Mouse (Mus musculus): ENCODE results near the gene Hsd3b6. TPM values are rescaled to one million over a fixed set of nuclear protein-coding genes. Genes with fewer than 3 reads are reported as not detected.
A peak's percentile ranks its signal among the peaks of the same experiment; 100 is the strongest.

Hsd3b6 gene
- total and polyA plus RNA-seq, 3 experiments, result not detected

- no peak for TF ChIP-seq TCF12 (IDR thresholded peaks at IDR 0.05; ENCODE audit: low read depth, low read length)
- no peak for TF ChIP-seq UBTF (IDR thresholded peaks at IDR 0.05; ENCODE audit: borderline replicate concordance, insufficient read depth, low read depth, low read length)
- no peak for TF ChIP-seq GABPA (IDR thresholded peaks at IDR 0.05; ENCODE audit: low read depth, low read length)
These were observed 48.6 kb upstream of the Hsd3b6 start (continued) for GRCm38 (mm10) chr3:98862800-98863199.

GRCm38 (mm10) chr3:98859576-98859975 lies 45.3 kb upstream of the Hsd3b6 start, which contains the start of gene Hsd3b1:
TSS of gene Hsd3b1 (minus strand) at chr3:98859794.
- no peak for TF ChIP-seq MYB (IDR thresholded peaks at IDR 0.05; ENCODE audit: low read depth, low read length)
- no peak for TF ChIP-seq MAFK (IDR thresholded peaks at IDR 0.05; ENCODE audit: borderline replicate concordance, low read depth, low read length)
- TF ChIP-seq KAT2A (conservative IDR thresholded peaks at IDR 0.05; ENCODE audit: low read depth, low read length), result no peak
- no peak for TF ChIP-seq ZNF384 (IDR thresholded peaks at IDR 0.05; ENCODE audit: low read depth, low read length)
- no peak for TF ChIP-seq POLR2AphosphoS2 (IDR thresholded peaks at IDR 0.05; ENCODE audit: low read length)
- no peak for TF ChIP-seq ZKSCAN1 (IDR thresholded peaks at IDR 0.05; ENCODE audit: low read depth, low read length)
- TF ChIP-seq POLR2AphosphoS5 (IDR thresholded peaks at IDR 0.05; ENCODE audit: borderline replicate concordance, low read depth, low read length), result no peak
- TF ChIP-seq E2F4 (IDR thresholded peaks at IDR 0.05; ENCODE audit: borderline replicate concordance, low read depth, low read length), result no peak
- no peak for TF ChIP-seq MXI1 (IDR thresholded peaks at IDR 0.05; ENCODE audit: low read depth, low read length)
- TF ChIP-seq ETS1 (IDR thresholded peaks at IDR 0.05; ENCODE audit: low read depth, low read length), result no peak
- H3K36me3 ChIP-seq (ENCODE audit: control insufficient read depth in 1 of 2, insufficient read depth in 2 of 2, low read length in 2 of 2), result peaks cover 0 to 11% of the 10 kb centered on the region in 2 experiments; a peak in 2 of 4 replicates
- no peaks in the 10 kb centered on the region for H3K79me2 ChIP-seq (ENCODE audit: control insufficient read depth, insufficient read depth, low read length, poor library complexity)
- H3K9me3 ChIP-seq (replicated peaks; ENCODE audit: insufficient read depth, low read length), result no peaks in the 10 kb centered on the region
- no peak within 1 kb of the TSS for H3K27ac ChIP-seq (ENCODE audit: control insufficient read depth, low read depth, low read length)
- no peak within 1 kb of the TSS for H3K4me3 ChIP-seq (ENCODE audit: control insufficient read depth in 1 of 2, insufficient read depth in 1 of 2, low read depth in 2 of 2, low read length in 2 of 2)
- H3K4me1 ChIP-seq (ENCODE audit: control insufficient read depth in 1 of 2, insufficient read depth in 2 of 2, low read length in 2 of 2), result peaks cover 0 to 21% of the 10 kb centered on the region in 2 experiments
- no peak for DNase-seq (ENCODE audit: low read depth, low spot score)
- no peak within 1 kb of the TSS for H3K9ac ChIP-seq (ENCODE audit: control insufficient read depth, low read depth, low read length, poor library complexity, severe bottlenecking)
- H3K27me3 ChIP-seq (ENCODE audit: control insufficient read depth in 1 of 2, insufficient read depth in 2 of 2, low read length in 2 of 2), result no peaks in the 10 kb centered on the region

- no peak overlapping the region for H3K9ac ChIP-seq (ENCODE audit: control insufficient read depth, low read depth, low read length, poor library complexity, severe bottlenecking)
- no peak for DNase-seq (ENCODE audit: low read depth, low spot score)
- H3K79me2 ChIP-seq (ENCODE audit: control insufficient read depth, insufficient read depth, low read length, poor library complexity), result no peaks in the 10 kb centered on the region
- no peak overlapping the region for H3K4me3 ChIP-seq (ENCODE audit: control insufficient read depth in 1 of 2, insufficient read depth in 1 of 2, low read depth in 2 of 2, low read length in 2 of 2)
- H3K27me3 ChIP-seq (ENCODE audit: control insufficient read depth in 1 of 2, insufficient read depth in 2 of 2, low read length in 2 of 2), result no peaks in the 10 kb centered on the region
- TF ChIP-seq MAX (IDR thresholded peaks at IDR 0.05; ENCODE audit: low read length) (no peak), GATA1 (IDR thresholded peaks at IDR 0.05; ENCODE audit: low read depth, low read length) (0 out of 2 replicates have a peak, but pooled peaks have one; percentile 19)
- no peaks in the 10 kb centered on the region for H3K9me3 ChIP-seq (replicated peaks; ENCODE audit: insufficient read depth, low read length)
- peaks cover 0 to 22% of the 10 kb centered on the region in 2 experiments for H3K4me1 ChIP-seq (ENCODE audit: control insufficient read depth in 1 of 2, insufficient read depth in 2 of 2, low read length in 2 of 2)
- no peak overlapping the region for H3K27ac ChIP-seq (ENCODE audit: control insufficient read depth, low read depth, low read length)
- H3K36me3 ChIP-seq (ENCODE audit: control insufficient read depth in 1 of 2, insufficient read depth in 2 of 2, low read length in 2 of 2), result peaks cover 0 to 12% of the 10 kb centered on the region in 2 experiments; a peak in 2 of 4 replicates
These were observed 43.8 kb upstream of the Hsd3b6 start for GRCm38 (mm10) chr3:98858051-98858450.

Data from MEL (cell line).